Mouse (Mus musculus) hindbrain, embryonic 13.5 days (tissue): ENCODE measurements at regions not wholly inside any gene's neighbourhood (a gene's known extent, or its start where the extent isn't known, plus 50 kb on each side); places are given as distances from the start of the nearest gene placed in this dataset.
A peak's percentile ranks its signal among the peaks of the same experiment; 100 is the strongest.

ENCODE experiments used
- ATAC-seq: fragments of 200-750 bp; cut with Nextera tagmentation; 2 replicates; pipeline ENCODE4 v1.8.0; 2017; ENCODE audit warnings: moderate TSS enrichment; ENCODE audit not compliant: low FRiP score
- H3K27ac ChIP-seq: fragments of 300-500 bp; sonication (generic); 2 replicates; pipeline ENCODE4 v1.5.1; 2015; ENCODE audit warnings: inconsistent platforms, mild to moderate bottlenecking, moderate library complexity
- H3K27me3 ChIP-seq: fragments of 300-500 bp; sonication (generic); 2 replicates; pipeline ENCODE4 v1.6.1; 2015; ENCODE audit warnings: mild to moderate bottlenecking, inconsistent platforms
- H3K36me3 ChIP-seq: fragments of 300-500 bp; sonication (generic); 2 replicates; pipeline ENCODE4 v1.6.1; 2015; ENCODE audit warnings: mild to moderate bottlenecking, inconsistent platforms
- H3K4me1 ChIP-seq: fragments of 300-500 bp; sonication (generic); replicated peaks from 2 replicates; pipeline ENCODE4 v1.6.1; 2015; ENCODE audit warnings: inconsistent platforms
- H3K4me2 ChIP-seq: fragments of 300-500 bp; sonication (generic); 2 replicates; pipeline ENCODE4 v1.6.1; 2015; ENCODE audit warnings: inconsistent platforms, mild to moderate bottlenecking, moderate library complexity
- H3K4me3 ChIP-seq: fragments of 300-500 bp; sonication (generic); 2 replicates; pipeline ENCODE4 v1.5.1; 2015; ENCODE audit warnings: mild to moderate bottlenecking, inconsistent platforms
- H3K9ac ChIP-seq: fragments of 300-500 bp; sonication (generic); 2 replicates; pipeline ENCODE4 v1.6.1; 2015; ENCODE audit warnings: mild to moderate bottlenecking, inconsistent platforms
- H3K9me3 ChIP-seq: fragments of 300-500 bp; sonication (generic); 2 replicates; pipeline ENCODE4 v1.6.1; 2016; ENCODE audit warnings: inconsistent platforms
- WGBS: fragments of 180-500 bp; shearing (Covaris S2); methylation state at CpG from one replicate; pipeline ENCODE4 v1.1.7; 2015; 5-methylcytosine and 5-hydroxymethylcytosine counted together

DNA sequence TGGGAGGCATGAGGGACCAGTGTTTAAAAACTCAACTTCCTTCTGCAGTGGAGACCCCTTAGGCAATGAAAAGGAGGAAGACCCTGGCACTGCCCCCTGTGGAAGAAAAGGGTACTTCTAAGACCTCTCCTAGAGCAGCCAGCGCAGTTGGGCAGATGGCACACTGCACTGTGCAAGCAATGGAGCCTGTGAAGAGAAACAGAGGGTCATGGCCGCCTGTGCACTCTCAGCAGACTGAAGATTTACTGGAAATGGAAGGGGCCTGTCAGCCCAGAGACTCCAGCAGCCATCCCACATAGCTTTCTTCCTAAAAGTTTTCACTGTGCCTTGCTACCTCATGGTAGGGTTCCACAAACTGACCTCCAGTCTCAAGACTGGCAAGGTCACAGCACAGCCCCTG lies 193.4 kb downstream of the Barhl2 start:
- no peak overlapping the region for H3K4me3 ChIP-seq
- ATAC-seq = no peak
- 69% methylated on average over 2 of the region's 2 CpGs for WGBS

DNA sequence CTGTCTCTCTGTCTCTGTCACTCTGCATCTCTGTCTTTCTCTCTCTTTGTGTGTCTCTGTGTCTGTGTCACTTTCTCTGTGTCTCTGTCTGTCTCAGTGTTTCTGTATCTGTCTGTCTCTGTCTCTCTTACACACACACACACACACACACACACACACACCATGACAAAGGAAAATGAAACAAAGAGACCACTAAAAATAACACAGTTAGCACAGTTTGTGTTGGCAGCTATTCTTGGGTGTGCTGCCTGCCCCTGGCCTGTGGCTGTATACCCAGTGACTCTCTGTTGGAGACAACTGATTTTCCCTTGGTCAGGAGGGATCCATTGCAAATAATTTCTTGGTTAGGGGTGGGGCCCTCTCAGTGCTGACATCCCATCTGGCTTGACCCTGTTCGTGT lies 200.8 kb downstream of the Barhl2 start:
- no peak overlapping the region for H3K4me3 ChIP-seq
- H3K4me2 ChIP-seq = no peak overlapping the region
- H3K27me3 ChIP-seq = no peaks in the 10 kb centered on the region
- H3K36me3 ChIP-seq = no peaks in the 10 kb centered on the region
- H3K9ac ChIP-seq = no peak overlapping the region
- H3K27ac ChIP-seq = no peak overlapping the region
- no peak for ATAC-seq
- H3K4me1 ChIP-seq = no peaks in the 10 kb centered on the region
- no peaks in the 10 kb centered on the region for H3K9me3 ChIP-seq
- WGBS = 81% methylated on average over 1 of the region's 1 CpGs

More for the DNA sequence above, 193.4 kb downstream of the Barhl2 start:
- Histone ChIP-seq H3K36me3 (no peaks in the 10 kb centered on the region), H3K9ac (no peak overlapping the region), H3K27me3 (no peaks in the 10 kb centered on the region), H3K27ac (no peak overlapping the region), H3K4me1 (no peaks in the 10 kb centered on the region), H3K4me2 (no peak overlapping the region), H3K9me3 (no peaks in the 10 kb centered on the region)

DNA sequence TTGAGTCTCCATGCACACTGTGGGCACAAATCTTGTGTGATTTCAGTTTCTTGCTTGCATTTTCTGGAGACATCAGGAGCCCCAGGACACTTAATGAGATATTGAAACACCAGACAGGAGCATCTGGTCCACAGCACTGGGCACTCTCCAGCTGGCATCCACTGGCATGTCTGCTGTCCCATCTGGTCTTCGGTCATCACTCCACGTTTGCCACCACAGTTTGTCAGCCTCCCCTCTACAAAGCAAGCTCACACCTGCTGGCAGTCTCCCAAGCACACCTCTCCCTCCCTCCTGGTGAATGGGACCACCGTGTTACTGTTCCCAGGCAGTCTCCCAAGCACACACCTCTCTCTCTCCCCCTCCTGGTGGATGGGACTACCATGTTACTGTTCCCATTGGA lies 228.8 kb downstream of the Barhl2 start:
- WGBS = 66% methylated on average over 3 of the region's 3 CpGs
- no peaks in the 10 kb centered on the region for H3K9me3 ChIP-seq
- H3K36me3 ChIP-seq = no peaks in the 10 kb centered on the region
- H3K4me1 ChIP-seq = peaks cover 4% of the 10 kb centered on the region; the same call in 1 of the 2 replicates
- no peak for ATAC-seq
- H3K4me3 ChIP-seq = no peak overlapping the region
- H3K27me3 ChIP-seq = no peaks in the 10 kb centered on the region
- H3K9ac ChIP-seq = no peak overlapping the region
- no peak overlapping the region for H3K27ac ChIP-seq
- H3K4me2 ChIP-seq = no peak overlapping the region

DNA sequence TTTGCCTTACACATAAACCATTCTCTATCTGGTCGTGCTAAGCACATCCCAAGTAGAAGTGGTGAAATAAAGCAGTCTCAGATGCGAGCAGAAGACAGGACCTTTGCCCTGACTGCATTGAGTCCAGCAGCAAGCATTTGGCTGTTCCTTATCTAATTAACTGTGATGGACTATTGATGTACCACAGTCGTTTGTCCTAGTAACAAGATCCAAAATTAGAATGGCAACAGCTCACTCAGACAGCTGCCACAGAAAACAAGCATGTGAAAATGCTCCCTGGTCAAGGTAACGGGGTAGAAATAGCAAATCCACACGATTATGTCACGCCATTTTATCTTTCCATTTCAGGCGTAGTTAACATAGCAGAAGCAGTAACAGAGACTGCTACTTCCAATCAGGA lies 233.8 kb downstream of the Barhl2 start:
- Histone ChIP-seq H3K36me3 (no peaks in the 10 kb centered on the region), H3K27ac (no peak overlapping the region), H3K9me3 (no peaks in the 10 kb centered on the region), H3K9ac (no peak overlapping the region), H3K4me2 (no peak overlapping the region), H3K4me1 (peaks cover 4% of the 10 kb centered on the region; the same call in 1 of the 2 replicates), H3K27me3 (no peaks in the 10 kb centered on the region), H3K4me3 (no peak overlapping the region)
- ATAC-seq = no peak
- WGBS = 63% methylated on average over 7 of the region's 7 CpGs

DNA sequence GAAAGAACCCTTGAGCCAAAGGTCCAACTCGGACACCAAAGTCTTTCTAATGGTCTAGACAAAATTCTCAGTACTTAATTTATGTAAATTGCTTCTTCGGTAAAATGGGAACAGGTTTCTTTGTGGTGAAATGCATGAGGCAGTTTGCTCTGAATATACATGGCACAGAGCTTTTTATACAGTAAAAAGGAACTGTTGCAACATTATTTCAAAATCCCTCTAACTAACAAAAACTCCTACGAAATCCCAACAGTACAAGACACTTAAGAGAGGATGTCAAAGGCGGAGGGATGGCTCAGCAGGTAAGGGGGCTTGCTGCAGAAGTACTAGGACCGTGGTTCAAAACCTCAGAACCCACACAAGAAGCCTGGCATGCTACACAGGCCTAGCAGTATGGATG lies 248.4 kb downstream of the Barhl2 start:
- H3K4me1 ChIP-seq = peaks cover 18% of the 10 kb centered on the region
- no peak overlapping the region for H3K4me3 ChIP-seq
- H3K9me3 ChIP-seq = no peaks in the 10 kb centered on the region
- no peaks in the 10 kb centered on the region for H3K36me3 ChIP-seq
- H3K9ac ChIP-seq = no peak overlapping the region
- no peak for ATAC-seq
- no peaks in the 10 kb centered on the region for H3K27me3 ChIP-seq
- no peak overlapping the region for H3K27ac ChIP-seq
- WGBS = 81% methylated on average over 5 of the region's 5 CpGs
- no peak overlapping the region for H3K4me2 ChIP-seq

DNA sequence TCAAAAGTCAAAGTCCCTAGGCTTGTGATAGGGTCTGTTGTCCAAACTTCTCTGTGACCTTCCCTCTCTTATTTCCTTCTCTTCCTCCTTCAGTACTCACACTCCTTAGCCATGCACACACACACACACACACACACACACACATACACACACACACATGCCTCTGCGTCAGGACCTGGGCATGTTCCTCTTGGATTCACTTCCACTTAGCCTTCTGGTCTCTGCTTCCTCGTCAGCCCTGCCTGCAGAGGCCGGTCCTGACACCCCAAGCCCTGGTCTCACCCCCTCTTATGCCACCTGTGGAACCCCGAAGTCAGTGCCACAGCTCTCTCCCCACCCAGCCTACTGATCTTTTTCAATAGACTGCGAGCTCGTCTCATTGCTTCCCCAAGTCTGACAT lies 250.3 kb downstream of the Barhl2 start:
- H3K27ac ChIP-seq = no peak overlapping the region
- H3K4me1 ChIP-seq = peaks cover 18% of the 10 kb centered on the region
- no peak overlapping the region for H3K9ac ChIP-seq
- H3K27me3 ChIP-seq = no peaks in the 10 kb centered on the region
- no peak overlapping the region for H3K4me2 ChIP-seq
- ATAC-seq = no peak
- H3K4me3 ChIP-seq = no peak overlapping the region
- WGBS = 85% methylated on average over 6 of the region's 6 CpGs
- no peaks in the 10 kb centered on the region for H3K9me3 ChIP-seq
- no peaks in the 10 kb centered on the region for H3K36me3 ChIP-seq

DNA sequence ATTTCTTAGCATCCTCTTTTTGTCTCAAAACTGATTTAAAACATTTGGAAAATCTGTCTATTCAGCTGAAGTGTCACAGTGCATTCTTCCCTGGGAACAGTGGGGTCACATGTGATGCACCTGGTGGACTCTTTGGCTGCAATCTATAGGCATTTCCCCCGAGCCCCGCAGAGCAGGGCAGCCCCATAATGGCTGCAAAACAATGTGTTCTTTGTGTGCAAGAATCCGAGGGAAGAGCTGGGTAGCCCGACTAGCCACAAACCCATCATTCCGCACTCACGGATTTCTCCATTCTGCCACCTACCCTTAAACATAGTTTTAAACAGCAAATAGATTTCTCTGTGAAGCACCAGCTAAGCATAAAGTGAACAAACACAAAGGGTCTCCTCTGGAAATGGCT lies 252.2 kb downstream of the Barhl2 start:
- ATAC-seq = no peak
- Histone ChIP-seq H3K4me3 (no peak overlapping the region), H3K9me3 (no peaks in the 10 kb centered on the region), H3K27ac (peak overlapping the region; percentile 68), H3K27me3 (no peaks in the 10 kb centered on the region), H3K4me2 (peak overlapping the region; percentile 21; the same call in 1 of the 2 replicates), H3K9ac (peak overlapping the region; percentile 46; the same call in 1 of the 2 replicates), H3K4me1 (peaks cover 20% of the 10 kb centered on the region), H3K36me3 (no peaks in the 10 kb centered on the region)
- WGBS = 6% methylated on average over 6 of the region's 6 CpGs

DNA sequence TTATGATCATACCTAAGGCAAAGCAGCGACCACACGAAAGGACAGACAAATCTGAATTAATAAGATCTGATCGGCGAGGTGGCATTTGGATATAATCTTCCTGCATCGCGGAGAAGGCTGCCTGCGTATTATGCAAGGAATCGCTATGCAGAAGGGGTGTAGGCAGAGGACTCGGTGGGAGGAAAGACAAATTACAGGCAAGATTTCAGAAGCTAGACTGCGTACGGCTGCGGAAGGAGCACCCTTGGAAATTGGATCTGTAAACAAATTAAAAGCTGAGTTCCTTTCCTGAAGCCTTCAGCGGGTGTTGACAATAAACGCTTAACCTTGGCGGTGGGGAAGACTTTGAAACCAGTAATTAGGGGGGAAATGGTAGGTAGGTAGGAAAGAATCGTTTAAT lies 257.3 kb downstream of the Barhl2 start:
- Histone ChIP-seq H3K4me2 (peak overlapping the region; percentile 26), H3K36me3 (no peaks in the 10 kb centered on the region), H3K4me1 (peaks cover 14% of the 10 kb centered on the region), H3K4me3 (no peak overlapping the region), H3K9ac (peak overlapping the region; percentile 13; the same call in 1 of the 2 replicates), H3K27ac (peak overlapping the region; percentile 74), H3K27me3 (no peaks in the 10 kb centered on the region), H3K9me3 (no peaks in the 10 kb centered on the region)
- ATAC-seq = no peak
- WGBS = 72% methylated on average over 16 of the region's 16 CpGs

DNA sequence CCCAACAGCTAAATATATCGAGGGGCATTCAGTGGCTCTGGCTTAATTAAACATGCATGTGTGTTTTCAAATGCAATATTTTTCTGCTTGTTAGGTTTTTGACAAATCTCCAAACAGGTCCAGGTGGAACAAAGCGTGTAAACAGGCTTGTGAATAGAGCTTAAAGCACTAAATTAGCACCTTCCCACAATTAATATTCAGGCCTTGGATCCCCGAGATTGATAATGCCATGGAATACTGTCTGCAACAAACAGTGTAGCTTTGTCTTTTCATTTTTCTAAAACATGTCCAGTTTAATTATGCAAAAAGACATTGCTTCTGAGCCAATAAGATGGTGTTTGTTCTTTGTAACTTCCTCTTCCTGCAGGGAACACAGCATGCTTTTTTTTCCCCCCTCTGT lies 258.9 kb downstream of the Barhl2 start:
- no peak overlapping the region for H3K9ac ChIP-seq
- no peaks in the 10 kb centered on the region for H3K27me3 ChIP-seq
- H3K9me3 ChIP-seq = peaks cover 3% of the 10 kb centered on the region; the same call in 1 of the 2 replicates
- no peak for ATAC-seq
- 70% methylated on average over 3 of the region's 3 CpGs for WGBS
- H3K4me3 ChIP-seq = no peak overlapping the region
- peaks cover 6% of the 10 kb centered on the region; the same call in 1 of the 2 replicates for H3K4me1 ChIP-seq
- H3K36me3 ChIP-seq = no peaks in the 10 kb centered on the region
- no peak overlapping the region for H3K4me2 ChIP-seq
- no peak overlapping the region for H3K27ac ChIP-seq

DNA sequence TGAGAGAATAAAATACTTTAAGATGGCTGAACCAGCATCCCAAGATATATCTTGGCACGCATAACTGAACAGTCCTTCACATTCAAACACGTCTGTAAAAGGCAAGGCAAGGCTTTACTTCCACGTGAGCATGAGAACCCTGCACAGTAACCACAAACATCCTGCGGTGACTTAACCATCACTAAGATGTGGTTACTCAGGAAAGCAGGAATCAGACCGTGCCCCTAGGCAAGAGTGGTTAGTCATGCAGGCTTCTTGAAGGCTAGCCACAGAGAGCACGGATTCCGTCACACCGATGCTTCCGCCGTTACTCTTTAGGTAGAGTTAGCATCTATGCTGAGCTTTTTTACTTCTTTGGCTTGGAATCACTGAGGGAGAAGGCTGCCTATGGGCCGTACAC lies 266.8 kb downstream of the Barhl2 start:
- Histone ChIP-seq H3K4me3 (no peak overlapping the region), H3K27ac (no peak overlapping the region), H3K9ac (no peak overlapping the region), H3K4me1 (no peaks in the 10 kb centered on the region), H3K4me2 (no peak overlapping the region), H3K27me3 (no peaks in the 10 kb centered on the region), H3K36me3 (no peaks in the 10 kb centered on the region), H3K9me3 (peaks cover 3% of the 10 kb centered on the region; the same call in 1 of the 2 replicates)
- 92% methylated on average over 11 of the region's 11 CpGs for WGBS
- ATAC-seq = no peak

DNA sequence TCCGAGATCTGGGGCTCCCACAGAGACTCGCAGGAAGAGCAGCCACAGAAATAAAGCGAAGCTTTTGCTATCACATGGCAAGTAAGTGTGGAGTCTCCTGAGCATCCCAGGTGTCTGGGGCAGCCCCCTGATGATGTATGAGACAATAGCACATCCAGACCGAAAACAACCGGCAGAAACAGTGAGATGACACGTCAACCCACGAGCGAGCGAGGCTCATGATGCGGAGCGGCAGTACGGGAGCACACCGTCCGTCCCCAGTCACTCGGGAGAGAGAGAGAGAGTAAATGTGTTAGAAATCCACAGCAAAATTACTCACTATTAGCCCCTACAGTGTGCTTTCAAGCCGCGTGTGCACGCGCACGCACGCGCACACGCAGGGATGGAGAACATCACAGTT lies 276.2 kb downstream of the Barhl2 start:
- WGBS = 87% methylated on average over 23 of the region's 23 CpGs
- no peak overlapping the region for H3K4me3 ChIP-seq
- ATAC-seq = no peak
- H3K27me3 ChIP-seq = no peaks in the 10 kb centered on the region
- H3K9ac ChIP-seq = no peak overlapping the region
- H3K27ac ChIP-seq = no peak overlapping the region
- H3K9me3 ChIP-seq = no peaks in the 10 kb centered on the region
- H3K4me1 ChIP-seq = no peaks in the 10 kb centered on the region
- no peaks in the 10 kb centered on the region for H3K36me3 ChIP-seq
- H3K4me2 ChIP-seq = no peak overlapping the region

DNA sequence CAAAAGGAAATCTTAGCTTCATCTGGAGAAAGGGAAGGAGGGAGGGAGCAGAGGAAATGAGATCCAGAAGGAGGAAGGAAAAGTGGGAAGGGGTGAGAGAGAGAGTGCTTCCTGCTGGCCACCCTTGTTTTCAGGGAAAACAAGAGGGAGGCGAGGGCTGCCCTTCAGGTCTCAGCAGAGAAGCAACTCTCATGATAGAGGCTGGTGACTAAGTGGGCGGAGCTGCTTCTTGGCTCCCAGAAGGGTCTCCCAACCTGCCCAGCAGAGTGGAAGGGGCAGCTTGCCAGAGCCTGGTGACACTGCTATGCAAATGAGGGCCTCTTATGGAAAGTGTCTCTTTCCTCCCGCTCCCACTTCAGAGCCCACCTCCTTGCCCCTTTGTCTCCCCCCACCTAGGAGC lies 285.8 kb downstream of the Barhl2 start:
- H3K4me2 ChIP-seq = no peak overlapping the region
- H3K9me3 ChIP-seq = no peaks in the 10 kb centered on the region
- 13% methylated on average over 3 of the region's 3 CpGs for WGBS
- H3K4me3 ChIP-seq = no peak overlapping the region
- ATAC-seq = peak; percentile 43; the same call in 1 of the 2 replicates
- H3K4me1 ChIP-seq = peaks cover 9% of the 10 kb centered on the region
- no peak overlapping the region for H3K27ac ChIP-seq
- no peak overlapping the region for H3K9ac ChIP-seq
- H3K27me3 ChIP-seq = no peaks in the 10 kb centered on the region
- no peaks in the 10 kb centered on the region for H3K36me3 ChIP-seq

DNA sequence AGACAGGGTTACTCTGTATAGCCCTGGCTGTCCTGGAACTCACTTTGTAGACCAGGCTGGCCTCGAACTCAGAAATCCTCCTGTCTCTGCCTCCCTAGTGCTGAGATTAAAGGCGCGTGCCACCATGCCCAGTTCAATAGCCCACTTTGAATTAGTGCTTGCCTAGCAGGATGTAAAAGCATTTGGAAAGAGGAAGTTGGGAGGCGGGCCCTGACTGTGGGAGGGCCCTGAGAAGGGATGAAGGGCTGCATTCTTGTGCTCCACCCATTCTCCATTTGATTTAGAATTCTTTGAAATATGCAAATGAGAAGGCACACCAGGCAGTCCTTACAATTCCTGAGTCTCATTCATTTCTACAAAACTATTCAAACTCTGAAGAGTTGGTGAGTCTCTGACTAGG lies 287.6 kb downstream of the Barhl2 start:
- no peak for ATAC-seq
- WGBS = 95% methylated on average over 4 of the region's 4 CpGs
- H3K27me3 ChIP-seq = no peaks in the 10 kb centered on the region
- H3K9ac ChIP-seq = no peak overlapping the region
- no peak overlapping the region for H3K4me3 ChIP-seq
- no peaks in the 10 kb centered on the region for H3K9me3 ChIP-seq
- H3K27ac ChIP-seq = no peak overlapping the region
- H3K4me2 ChIP-seq = no peak overlapping the region
- no peaks in the 10 kb centered on the region for H3K36me3 ChIP-seq
- peaks cover 9% of the 10 kb centered on the region for H3K4me1 ChIP-seq
